Mouse (Mus musculus): ENCODE results near the gene Tmem189. TPM values are rescaled to one million over a fixed set of nuclear protein-coding genes. Genes with fewer than 3 reads are reported as not detected.

The Tmem189 gene
- polyA plus RNA-seq, 1 experiment from 2014 or later: 33.4 TPM

DNA sequence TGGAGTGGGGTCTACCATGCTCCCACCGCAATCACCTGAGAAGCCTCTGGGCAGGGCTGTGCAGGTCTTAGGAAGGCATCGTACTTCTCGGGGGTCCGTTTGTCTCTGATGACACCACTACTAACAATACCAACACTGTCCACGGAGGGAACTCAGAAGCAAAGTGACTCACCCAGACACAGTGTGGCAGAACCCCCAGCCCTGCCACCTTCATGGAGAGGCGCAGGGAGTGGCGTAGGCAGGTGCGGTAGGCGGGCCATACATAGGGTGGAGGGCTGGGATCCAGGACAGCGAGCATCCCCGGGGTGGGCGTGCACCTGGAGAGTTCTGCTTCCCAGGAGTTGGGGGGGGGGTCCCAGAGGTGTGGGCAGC is 1.5 kb downstream of the Tmem189 start:
- Histone ChIP-seq H3K27ac (no peak overlapping the region), H3K9me3 (no peaks in the 10 kb centered on the region), H3K4me2 (peak overlapping the region; percentile 82), H3K36me3 (replicated peaks) (no peaks in the 10 kb centered on the region), H3K4me3 (peak overlapping the region; percentile 61), H3K27me3 (replicated peaks) (peaks cover 66% of the 10 kb centered on the region), H3K4me1 (peaks cover 16% of the 10 kb centered on the region; the same call in 1 of the 2 replicates), H3K9ac (no peak overlapping the region)
- WGBS: 22% methylated on average over 12 of the region's 12 CpGs
- peak; percentile 43 for ATAC-seq (replicated peaks)

DNA sequence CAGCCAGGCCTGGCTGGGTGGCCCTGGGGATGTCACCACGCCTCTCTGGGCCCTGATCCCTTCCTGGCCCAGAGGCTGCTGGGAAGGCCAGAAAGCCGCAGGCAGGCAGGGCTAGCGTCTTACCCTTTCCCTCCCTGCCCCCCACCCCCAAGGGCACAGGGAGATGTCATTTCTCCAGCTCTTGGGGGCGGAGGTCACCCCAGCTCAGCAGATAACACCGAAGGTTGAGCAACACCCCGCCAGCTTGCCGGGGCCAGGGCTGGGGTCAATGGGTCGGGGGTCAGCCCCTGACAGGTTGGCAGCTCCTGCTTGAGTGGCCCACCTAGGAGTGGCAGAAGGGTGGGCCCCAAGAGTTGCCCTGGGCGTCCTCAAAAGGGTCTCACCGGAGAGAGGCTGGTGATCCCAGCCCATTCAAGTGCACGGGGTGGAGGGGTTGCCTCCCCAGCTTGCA is 1.9 kb downstream of the Tmem189 start:
- H3K9me3 ChIP-seq: no peaks in the 10 kb centered on the region
- no peaks in the 10 kb centered on the region for H3K36me3 ChIP-seq (replicated peaks)
- no peak overlapping the region for H3K27ac ChIP-seq
- WGBS: 59% methylated on average over 11 of the region's 11 CpGs
- no peak overlapping the region for H3K4me2 ChIP-seq
- H3K27me3 ChIP-seq (replicated peaks): peaks cover 64% of the 10 kb centered on the region
- peaks cover 16% of the 10 kb centered on the region; the same call in 1 of the 2 replicates for H3K4me1 ChIP-seq
- no peak overlapping the region for H3K4me3 ChIP-seq
- no peak for ATAC-seq (replicated peaks)
- no peak overlapping the region for H3K9ac ChIP-seq

- H3K9ac ChIP-seq: no peak overlapping the region
- no peak overlapping the region for H3K4me2 ChIP-seq
- no peaks in the 10 kb centered on the region for H3K9me3 ChIP-seq
- 69% methylated on average over 4 of the region's 4 CpGs for WGBS
- no peaks in the 10 kb centered on the region for H3K36me3 ChIP-seq (replicated peaks)
- peaks cover 16% of the 10 kb centered on the region; the same call in 1 of the 2 replicates for H3K4me1 ChIP-seq
- no peak overlapping the region for H3K4me3 ChIP-seq
- H3K27ac ChIP-seq: no peak overlapping the region
- ATAC-seq (replicated peaks): no peak
- H3K27me3 ChIP-seq (replicated peaks): peaks cover 64% of the 10 kb centered on the region
Measured at GRCm38 (mm10) chr2:167687250-167687586, 2.4 kb downstream of the Tmem189 start.

GRCm38 (mm10) chr2:167686382-167687249 is 3.0 kb downstream of the Tmem189 start:
- H3K27ac ChIP-seq: no peak overlapping the region
- ATAC-seq (replicated peaks): no peak
- no peaks in the 10 kb centered on the region for H3K9me3 ChIP-seq
- H3K4me2 ChIP-seq: no peak overlapping the region
- no peak overlapping the region for H3K4me3 ChIP-seq
- H3K4me1 ChIP-seq: peaks cover 16% of the 10 kb centered on the region; the same call in 1 of the 2 replicates
- WGBS: 85% methylated on average over 16 of the region's 16 CpGs
- H3K27me3 ChIP-seq (replicated peaks): peaks cover 60% of the 10 kb centered on the region
- no peak overlapping the region for H3K9ac ChIP-seq
- no peaks in the 10 kb centered on the region for H3K36me3 ChIP-seq (replicated peaks)

GRCm38 (mm10) chr2:167685865-167686264 is 3.8 kb downstream of the Tmem189 start:
- H3K4me1 ChIP-seq: peaks cover 16% of the 10 kb centered on the region; the same call in 1 of the 2 replicates
- H3K27me3 ChIP-seq (replicated peaks): peaks cover 53% of the 10 kb centered on the region
- no peak overlapping the region for H3K4me2 ChIP-seq
- no peak for ATAC-seq (replicated peaks)
- no peaks in the 10 kb centered on the region for H3K9me3 ChIP-seq
- H3K36me3 ChIP-seq (replicated peaks): no peaks in the 10 kb centered on the region
- 86% methylated on average over 3 of the region's 3 CpGs for WGBS
- H3K9ac ChIP-seq: no peak overlapping the region
- no peak overlapping the region for H3K4me3 ChIP-seq
- no peak overlapping the region for H3K27ac ChIP-seq

DNA sequence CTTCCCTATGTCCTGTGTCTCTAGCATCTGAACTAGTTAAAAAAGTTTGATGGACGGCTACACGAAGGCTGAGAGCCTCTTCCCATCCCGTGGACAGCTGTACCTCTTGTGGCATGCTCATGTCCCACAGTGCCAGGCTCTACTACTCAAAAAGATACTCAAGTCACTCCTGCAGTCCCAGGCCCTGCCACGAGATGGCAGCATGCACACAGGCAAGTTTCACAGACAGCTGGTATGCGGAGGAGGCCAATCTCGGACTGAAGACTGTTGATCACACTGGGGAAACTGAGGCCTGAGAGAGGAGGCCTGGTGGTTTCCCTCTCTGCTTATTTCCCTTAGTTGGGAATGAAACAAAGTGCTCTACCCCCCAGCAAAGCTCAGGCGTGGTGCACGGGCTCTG is 4.5 kb downstream of the Tmem189 start:
- ATAC-seq (replicated peaks): no peak

DNA sequence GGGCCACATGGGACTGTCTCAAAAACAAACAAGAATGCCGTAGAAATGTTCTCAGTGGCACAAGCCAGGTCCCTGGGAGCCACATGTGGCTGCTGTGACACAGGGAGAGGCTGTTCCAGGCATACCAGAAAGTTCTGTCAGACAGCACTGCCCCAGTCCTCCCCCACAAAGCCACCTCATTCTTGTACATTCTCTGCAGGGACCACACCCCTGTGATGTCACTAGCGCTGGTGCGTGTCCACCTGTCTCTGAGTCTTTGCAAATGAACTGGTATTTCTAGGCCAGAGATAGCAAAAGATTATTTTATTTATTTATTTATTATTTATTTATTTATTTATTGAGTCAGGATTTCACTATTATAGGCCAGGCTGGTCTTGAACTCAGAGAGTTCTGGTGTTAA is 5.9 kb downstream of the Tmem189 start:
- ATAC-seq (replicated peaks): no peak
- WGBS: 82% methylated on average over 3 of the region's 3 CpGs
- H3K36me3 ChIP-seq (replicated peaks): no peaks in the 10 kb centered on the region
- H3K27ac ChIP-seq: no peak overlapping the region
- no peak overlapping the region for H3K4me2 ChIP-seq
- peaks cover 34% of the 10 kb centered on the region for H3K27me3 ChIP-seq (replicated peaks)
- no peak overlapping the region for H3K4me3 ChIP-seq
- H3K4me1 ChIP-seq: peaks cover 4% of the 10 kb centered on the region; the same call in 1 of the 2 replicates
- no peaks in the 10 kb centered on the region for H3K9me3 ChIP-seq
- no peak overlapping the region for H3K9ac ChIP-seq

More for the DNA sequence above, 4.5 kb downstream of the Tmem189 start:
- WGBS: 8% methylated on average over 8 of the region's 8 CpGs
- no peaks in the 10 kb centered on the region for H3K36me3 ChIP-seq (replicated peaks)
- H3K4me2 ChIP-seq: no peak overlapping the region
- no peak overlapping the region for H3K27ac ChIP-seq
- peaks cover 16% of the 10 kb centered on the region; the same call in 1 of the 2 replicates for H3K4me1 ChIP-seq
- no peaks in the 10 kb centered on the region for H3K9me3 ChIP-seq
- peaks cover 47% of the 10 kb centered on the region for H3K27me3 ChIP-seq (replicated peaks)
- H3K9ac ChIP-seq: no peak overlapping the region
- no peak overlapping the region for H3K4me3 ChIP-seq

GRCm38 (mm10) chr2:167680657-167681056 is 9.0 kb downstream of the Tmem189 start:
- ATAC-seq (replicated peaks): no peak
- Histone ChIP-seq H3K9ac (no peak overlapping the region), H3K27me3 (replicated peaks) (peaks cover 12% of the 10 kb centered on the region; the same call in 1 of the 2 replicates), H3K9me3 (no peaks in the 10 kb centered on the region), H3K36me3 (replicated peaks) (no peaks in the 10 kb centered on the region), H3K4me3 (no peak overlapping the region), H3K4me1 (no peaks in the 10 kb centered on the region), H3K27ac (no peak overlapping the region), H3K4me2 (no peak overlapping the region)
- WGBS: 51% methylated on average over 5 of the region's 5 CpGs

- ATAC-seq (replicated peaks): peak; percentile 75
- Histone ChIP-seq H3K9me3 (no peaks in the 10 kb centered on the region), H3K27ac (no peak overlapping the region), H3K36me3 (replicated peaks) (no peaks in the 10 kb centered on the region), H3K27me3 (replicated peaks) (peaks cover 7% of the 10 kb centered on the region; the same call in 1 of the 2 replicates), H3K4me1 (no peaks in the 10 kb centered on the region), H3K4me2 (no peak overlapping the region), H3K4me3 (no peak overlapping the region), H3K9ac (no peak overlapping the region)
- WGBS: 2% methylated on average over 13 of the region's 13 CpGs
Measured at GRCm38 (mm10) chr2:167679902-167680430, 9.7 kb downstream of the Tmem189 start.

- ATAC-seq (replicated peaks): no peak
- Histone ChIP-seq H3K4me3 (no peak overlapping the region), H3K27me3 (replicated peaks) (0 out of 2 replicates have a peak, but pooled peaks cover 2% of the 10 kb centered on the region), H3K36me3 (replicated peaks) (no peaks in the 10 kb centered on the region), H3K9ac (no peak overlapping the region), H3K27ac (no peak overlapping the region), H3K4me2 (no peak overlapping the region), H3K9me3 (no peaks in the 10 kb centered on the region), H3K4me1 (no peaks in the 10 kb centered on the region)
- 51% methylated on average over 5 of the region's 5 CpGs for WGBS
Measured at GRCm38 (mm10) chr2:167678600-167678999, 11.0 kb downstream of the Tmem189 start.

GRCm38 (mm10) chr2:167675120-167675909 is 14.3 kb downstream of the Tmem189 start:
- no peak for ATAC-seq (replicated peaks)
- H3K4me1 ChIP-seq: peaks cover 2% of the 10 kb centered on the region; the same call in 1 of the 2 replicates
- no peaks in the 10 kb centered on the region for H3K36me3 ChIP-seq (replicated peaks)
- no peak overlapping the region for H3K9ac ChIP-seq
- WGBS: 40% methylated on average over 14 of the region's 14 CpGs
- H3K9me3 ChIP-seq: no peaks in the 10 kb centered on the region
- H3K4me2 ChIP-seq: no peak overlapping the region
- no peak overlapping the region for H3K27ac ChIP-seq
- H3K4me3 ChIP-seq: no peak overlapping the region
- no peaks in the 10 kb centered on the region for H3K27me3 ChIP-seq (replicated peaks)

DNA sequence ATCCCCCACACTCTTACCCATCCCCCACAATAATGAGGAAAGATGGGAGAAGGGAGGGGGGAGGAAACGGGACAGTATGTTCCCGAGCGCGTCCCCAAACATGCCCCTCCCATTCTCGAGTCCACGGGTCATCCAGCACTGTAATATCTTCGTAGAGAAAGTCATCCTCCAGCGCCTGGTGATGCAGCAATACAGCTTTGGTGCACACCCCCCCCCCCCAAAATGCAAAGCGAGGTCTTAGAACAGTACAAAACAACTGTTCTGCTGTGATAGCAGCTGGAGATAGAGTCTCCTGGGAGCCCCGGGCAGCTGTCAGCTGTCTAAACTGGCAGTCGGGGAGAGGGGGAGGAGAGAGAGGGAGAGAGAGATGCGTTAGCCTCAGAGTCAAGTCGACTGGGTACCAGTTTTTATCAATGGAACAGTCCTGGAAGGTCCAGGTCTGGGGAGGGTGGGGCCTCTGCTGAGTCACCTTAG is 17.4 kb downstream of the Tmem189 start:
- 22% methylated on average over 13 of the region's 13 CpGs for WGBS

More for the DNA sequence above, 17.4 kb downstream of the Tmem189 start:
- peaks cover 2% of the 10 kb centered on the region; the same call in 1 of the 2 replicates for H3K4me1 ChIP-seq
- H3K27ac ChIP-seq: no peak overlapping the region
- H3K4me3 ChIP-seq: no peak overlapping the region
- H3K36me3 ChIP-seq (replicated peaks): no peaks in the 10 kb centered on the region
- H3K27me3 ChIP-seq (replicated peaks): no peaks in the 10 kb centered on the region
- no peaks in the 10 kb centered on the region for H3K9me3 ChIP-seq
- ATAC-seq (replicated peaks): no peak
- no peak overlapping the region for H3K4me2 ChIP-seq
- no peak overlapping the region for H3K9ac ChIP-seq
